Mouse (Mus musculus) stomach, embryonic 14.5 days (tissue): Measurements from ENCODE around the gene Mrpl57. TPM values are rescaled to one million over a fixed set of nuclear protein-coding genes. Genes with fewer than 3 reads are reported as not detected.

ENCODE experiments used
- ATAC-seq: fragments of 200-750 bp; cut with Nextera tagmentation; 2 replicates; pipeline ENCODE4 v1.8.0; 2017; ENCODE audit warnings: low read depth, moderate TSS enrichment; ENCODE audit not compliant: insufficient number of reproducible peaks, insufficient read depth, low FRiP score
- H3K27ac ChIP-seq: fragments of 300-500 bp; sonication (generic); 2 replicates; pipeline ENCODE4 v1.5.1; 2014; ENCODE audit warnings: mild to moderate bottlenecking, low read length, moderate library complexity, mixed read lengths
- H3K27me3 ChIP-seq: fragments of 300-500 bp; sonication (generic); 2 replicates; pipeline ENCODE4 v1.6.1; 2014; ENCODE audit warnings: low read length, control low read depth, mixed read lengths; ENCODE audit not compliant: control insufficient read depth, insufficient read depth
- H3K36me3 ChIP-seq: fragments of 300-500 bp; sonication (generic); 2 replicates; pipeline ENCODE4 v1.6.1; 2014; ENCODE audit warnings: mild to moderate bottlenecking, control low read depth, low read length, moderate library complexity, mixed read lengths; ENCODE audit not compliant: control insufficient read depth, insufficient read depth
- H3K4me1 ChIP-seq: fragments of 300-500 bp; sonication (generic); 2 replicates; pipeline ENCODE4 v1.6.1; 2014; ENCODE audit warnings: low read length, control low read depth, mixed read lengths; ENCODE audit not compliant: control insufficient read depth, insufficient read depth
- H3K4me2 ChIP-seq: fragments of 300-500 bp; sonication (generic); replicated peaks from 2 replicates; pipeline ENCODE4 v1.6.1; 2014; ENCODE audit warnings: low read depth, low read length, control low read depth
- H3K4me3 ChIP-seq: fragments of 300-500 bp; sonication (generic); 2 replicates; pipeline ENCODE4 v1.5.1; 2014; ENCODE audit warnings: low read depth, low read length, control low read depth
- H3K9ac ChIP-seq: fragments of 300-500 bp; sonication (generic); replicated peaks from 2 replicates; pipeline ENCODE4 v1.6.1; 2014; ENCODE audit warnings: low read depth, mild to moderate bottlenecking, control low read depth, low read length, moderate library complexity, mixed read lengths
- H3K9me3 ChIP-seq: fragments of 300-500 bp; sonication (generic); 2 replicates; pipeline ENCODE4 v1.6.1; 2016; ENCODE audit warnings: low read depth, low read length, control low read depth; ENCODE audit not compliant: control insufficient read depth
- WGBS: fragments of 180-500 bp; shearing (Covaris S2); extraction: QIAGEN DNeasy Blood & Tissue Kit; methylation state at CpG from one replicate; pipeline ENCODE4 v1.1.7; 2014; 5-methylcytosine and 5-hydroxymethylcytosine counted together
- microRNA-seq: library from miRNA; unstranded; fragments of <30 nt; microRNA quantifications from one replicate; pipeline ENCODE4, GENCODE M21; 2016
- polyA plus RNA-seq: library from polyadenylated mRNA; unstranded; fragments of >200 nt; fragmentation: Nextera tagmentation; extraction: Ambion mirVana; gene quantifications from 2 replicates; pipeline ENCODE4 v1.2.1, GENCODE M21; 2014

Mrpl57 gene
- polyA plus RNA-seq, 1 experiment from 2014 or later = 167 TPM

GRCm38 (mm10) chr14:57866676-57867276 lies 40.7 kb downstream of the Mrpl57 start:
- ATAC-seq = no peak
- 93% methylated on average over 3 of the region's 3 CpGs for WGBS

GRCm38 (mm10) chr14:57877921-57878320 lies 51.9 kb downstream of the Mrpl57 start:
- no peak overlapping the region for H3K9ac ChIP-seq
- no peak overlapping the region for H3K27ac ChIP-seq
- whole genome bisulfite sequencing = 90% methylated on average over 9 of the region's 9 CpGs
- no peaks in the 10 kb centered on the region for H3K27me3 ChIP-seq
- H3K36me3 ChIP-seq = peaks cover 4% of the 10 kb centered on the region; the same call in 1 of the 2 replicates
- H3K9me3 ChIP-seq = no peaks in the 10 kb centered on the region
- H3K4me1 ChIP-seq = peaks cover 8% of the 10 kb centered on the region; the same call in 1 of the 2 replicates
- H3K4me3 ChIP-seq = no peak overlapping the region
- no peak overlapping the region for H3K4me2 ChIP-seq
- no peak for ATAC-seq

More at GRCm38 (mm10) chr14:57866676-57867276, 40.7 kb downstream of the Mrpl57 start:
- no peak overlapping the region for H3K9ac ChIP-seq
- peaks cover 38% of the 10 kb centered on the region for H3K36me3 ChIP-seq
- H3K4me2 ChIP-seq = no peak overlapping the region
- H3K4me1 ChIP-seq = no peaks in the 10 kb centered on the region
- no peak overlapping the region for H3K4me3 ChIP-seq
- H3K27ac ChIP-seq = no peak overlapping the region
- no peaks in the 10 kb centered on the region for H3K27me3 ChIP-seq
- H3K9me3 ChIP-seq = no peaks in the 10 kb centered on the region

Small RNAs within 50 kb of the gene (microRNA-seq; reads per million reads assigned to microRNA genes)
- gene Mir3077 = not detected

Other genes starting within 250 kb of the Mrpl57 start
- gene Xpo4, start 160.8 kb upstream of the Mrpl57 start, polyA plus RNA-seq = 36.1 and 36.2 TPM in 2 replicates
- not detected in 2 replicates for gene Gm49361, start 80.1 kb upstream of the Mrpl57 start, polyA plus RNA-seq
- gene Lats2, start 67.8 kb upstream of the Mrpl57 start, polyA plus RNA-seq = 20.8 and 21.5 TPM in 2 replicates
- 41.8 and 59.4 TPM in 2 replicates for gene Sap18, start 28.1 kb upstream of the Mrpl57 start, polyA plus RNA-seq
- gene Ska3, start within 50 bp of the Mrpl57 start, polyA plus RNA-seq = 31.0 and 37.7 TPM in 2 replicates
- gene Zdhhc20, start 64.0 kb downstream of the Mrpl57 start, polyA plus RNA-seq = 75.8 and 82.2 TPM in 2 replicates
- gene Micu2, start 173.0 kb downstream of the Mrpl57 start, polyA plus RNA-seq = 54.9 and 59.3 TPM in 2 replicates
- 12.6 and 13.3 TPM in 2 replicates for gene Fgf9, start 244.3 kb downstream of the Mrpl57 start, polyA plus RNA-seq